Mouse (Mus musculus) embryonic fibroblast, embryonic 13.5 days (primary cell): ENCODE results near the gene Tead1.

Experiments used
- CTCF ChIP-seq: IDR thresholded peaks from 2 replicates; pipeline ENCODE4 v1.5.1; 2011; ENCODE audit warnings: mild to moderate bottlenecking, control low read depth, low read length, moderate library complexity, borderline replicate concordance; ENCODE audit not compliant: insufficient read depth
- POLR2A ChIP-seq: IDR thresholded peaks from 2 replicates; pipeline ENCODE4 v1.6.1; 2011; ENCODE audit warnings: low read depth, mild to moderate bottlenecking, control low read depth, low read length, moderate library complexity

- no peak for TF ChIP-seq CTCF
- no peak for TF ChIP-seq POLR2A
Measured at GRCm38 (mm10) chr7:112909164-112909563, 230.0 kb downstream of the Tead1 start.
